Mouse (Mus musculus) stomach, postnatal 0 days (tissue): Measurements from ENCODE around the gene Togaram1.

Source experiments
- CTCF ChIP-seq: IDR thresholded peaks from 2 replicates; pipeline ENCODE4 v1.5.1; 2016; ENCODE audit warnings: antibody characterized with exemption, low read depth, mild to moderate bottlenecking, moderate library complexity
- EP300 ChIP-seq: optimal IDR thresholded peaks from 2 replicates; pipeline ENCODE3; 2016; ENCODE audit warnings: antibody characterized with exemption

- no peak for TF ChIP-seq CTCF
- TF ChIP-seq EP300 = no peak
Observed at GRCm38 (mm10) chr12:64977518-64977917, 11.9 kb downstream of the Togaram1 start.
